Mouse (Mus musculus) large intestine, adult 2 months (tissue): ENCODE data around the gene Lamc1. TPM values are rescaled to one million over a fixed set of nuclear protein-coding genes. Genes with fewer than 3 reads are reported as not detected.
"Not testable (repeated sequence)": the region's sequence is repeated elsewhere in the genome, so short reads cannot be mapped to it uniquely, and the experiment has no call there.

Source experiments
- DNase-seq: peaks from one replicate; pipeline ENCODE4 v3.0.0-alpha.2; 2012; ENCODE audit warnings: low read depth, low spot score
- WGBS: fragments of 180-500 bp; shearing (Covaris S2); methylation state at CpG from one replicate; pipeline ENCODE4 v1.1.7; 2018; 5-methylcytosine and 5-hydroxymethylcytosine counted together
- polyA plus RNA-seq: library from polyadenylated mRNA; depleted of rRNA; stranded (reverse); fragments of >200 nt; gene quantifications from 2 replicates; pipeline ENCODE4 v1.2.3, GENCODE M21; 2012; rRNA removed

The Lamc1 gene
- 26.1 and 37.2 TPM in 2 replicates for polyA plus RNA-seq

GRCm38 (mm10) chr1:153332444-153333295, at the start of gene Lamc1:
Lamc1 (minus strand) TSS chr1:153332786.
- no peak for DNase-seq
- under 1% methylated on average over 85 of the region's 85 CpGs for WGBS

GRCm38 (mm10) chr1:153380746-153381282, 48.2 kb upstream of the Lamc1 start:
- DNase-seq, result no peak
- 90% methylated on average over 9 of the region's 9 CpGs for WGBS

GRCm38 (mm10) chr1:153379832-153380231, 47.2 kb upstream of the Lamc1 start:
- no peak for DNase-seq
- 76% methylated on average over 5 of the region's 5 CpGs for WGBS

GRCm38 (mm10) chr1:153378587-153378986, 46.0 kb upstream of the Lamc1 start:
- no peak for DNase-seq
- WGBS, result 55% methylated on average over 6 of the region's 6 CpGs

- 59% methylated on average over 6 of the region's 6 CpGs for WGBS
These were observed 43.9 kb upstream of the Lamc1 start for GRCm38 (mm10) chr1:153376446-153376845.

GRCm38 (mm10) chr1:153374136-153374535, 41.5 kb upstream of the Lamc1 start:
- 85% methylated on average over 4 of the region's 4 CpGs for WGBS
- no peak for DNase-seq

More at GRCm38 (mm10) chr1:153376446-153376845, 43.9 kb upstream of the Lamc1 start:
- DNase-seq, result no peak

- DNase-seq, result no peak
- WGBS, result 87% methylated on average over 3 of the region's 3 CpGs
These were observed 39.3 kb upstream of the Lamc1 start for GRCm38 (mm10) chr1:153371846-153372245.

- DNase-seq, result no peak
These were observed 36.4 kb upstream of the Lamc1 start for GRCm38 (mm10) chr1:153369011-153369410.

GRCm38 (mm10) chr1:153367048-153367447, 34.5 kb upstream of the Lamc1 start:
- WGBS, result 64% methylated on average over 5 of the region's 5 CpGs
- no peak for DNase-seq

More at GRCm38 (mm10) chr1:153369011-153369410, 36.4 kb upstream of the Lamc1 start:
- 49% methylated on average over 6 of the region's 6 CpGs for WGBS

- 87% methylated on average over 4 of the region's 4 CpGs for WGBS
- DNase-seq, result no peak
These were observed 29.3 kb upstream of the Lamc1 start for GRCm38 (mm10) chr1:153361926-153362325.

- no peak for DNase-seq
- 52% methylated on average over 3 of the region's 3 CpGs for WGBS
These were observed 28.0 kb upstream of the Lamc1 start for GRCm38 (mm10) chr1:153360556-153360955.

GRCm38 (mm10) chr1:153357218-153357617, 24.6 kb upstream of the Lamc1 start:
- 83% methylated on average over 1 of the region's 1 CpGs for WGBS
- DNase-seq, result no peak

GRCm38 (mm10) chr1:153354466-153354865, 21.9 kb upstream of the Lamc1 start:
- WGBS, result 16% methylated on average over 2 of the region's 2 CpGs
- no peak for DNase-seq

- no peak for DNase-seq
- WGBS, result 61% methylated on average over 18 of the region's 18 CpGs
These were observed 21.3 kb upstream of the Lamc1 start for GRCm38 (mm10) chr1:153353736-153354430.

- 67% methylated on average over 4 of the region's 4 CpGs for whole genome bisulfite sequencing
- no peak for DNase-seq
These were observed 18.4 kb upstream of the Lamc1 start for GRCm38 (mm10) chr1:153351034-153351433.

GRCm38 (mm10) chr1:153347726-153348125, 15.1 kb upstream of the Lamc1 start:
- DNase-seq, result no peak
- 81% methylated on average over 3 of the region's 3 CpGs for WGBS

GRCm38 (mm10) chr1:153347040-153347439, 14.5 kb upstream of the Lamc1 start:
- DNase-seq, result no peak
- 91% methylated on average over 2 of the region's 2 CpGs for WGBS

- 76% methylated on average over 16 of the region's 16 CpGs for WGBS
- DNase-seq, result no peak
These were observed 13.2 kb upstream of the Lamc1 start for GRCm38 (mm10) chr1:153345699-153346291.

- WGBS, result 86% methylated on average over 2 of the region's 2 CpGs
These were observed 12.4 kb upstream of the Lamc1 start for GRCm38 (mm10) chr1:153345002-153345401.

GRCm38 (mm10) chr1:153335451-153335850, 2.9 kb upstream of the Lamc1 start:
- WGBS, result 94% methylated on average over 10 of the region's 10 CpGs
- not testable (repeated sequence) for DNase-seq

More at GRCm38 (mm10) chr1:153345002-153345401, 12.4 kb upstream of the Lamc1 start:
- DNase-seq, result no peak
